1 mouse cellular context compared by ENCODE assay signal in genomic region chr19:3935032-3935895, GRCm38 (mm10).
A peak's percentile ranks its signal among the peaks of the same experiment; 100 is the strongest.
TF ChIP-seq lines count a peak whose summit lies in the region.

Gene Unc93b1 (plus strand): TSS chr19:3935186.

TF ChIP-seq in CH12.LX, 34 proteins besides CTCF, POLR2A, EP300 and RAD21 (continued from another document):
- peak; percentile 64 for TF ChIP-seq ELF1 (IDR thresholded peaks at IDR 0.05; ENCODE audit: low read depth, low read length)
- 0 out of 2 replicates have a peak, but pooled peaks have one; percentile 27 for TF ChIP-seq MAZ (IDR thresholded peaks at IDR 0.05; ENCODE audit: low read depth, low read length)
